10 mouse cellular contexts compared by ENCODE assay signal in genomic region chr10:85655881-85656280, GRCm38 (mm10).
DNase-seq lines count a peak whose midpoint lies in the region; ATAC-seq and TF ChIP-seq lines count a peak whose summit lies in the region.
"Had no signal": no experiment of that assay in that cellular context is flagged by ENCODE, and none has a peak within 500 bp of the region (broad histone marks: within the 10 kb centered on the region; RNA-seq: fewer than 3 reads in every experiment).

No protein-coding gene starts in this region.

- dilution Hi-C loops in CH12.LX (cut with MboI; ENCODE audit: extremely low pct_ligation_motif_present, extremely low pct_unique_long_range_greater_than_20kb, low sequenced_read_pairs), result no loop called here

- H3K79me2 ChIP-seq in CH12.LX (replicated peaks; ENCODE audit: control insufficient read depth, extremely low read depth, insufficient read depth, poor library complexity, severe bottlenecking), result no peaks in the 10 kb centered on the region

- no peak; the same call in 1 of the 2 replicates for TF ChIP-seq EP300 in CH12.LX (IDR thresholded peaks at IDR 0.05; ENCODE audit: low read length)

- 0 out of 2 replicates have a peak overlapping the region, but pooled peaks have one; percentile 6 for H3K27ac ChIP-seq in intestine, embryonic 14.5 days (ENCODE audit: low read depth)
- H3K27ac ChIP-seq in intestine, postnatal 0 days (ENCODE audit: low read depth, low read length), result no peak overlapping the region
- H3K27ac ChIP-seq in CH12.LX (ENCODE audit: insufficient read depth, low read depth), result no peak overlapping the region
- H3K27ac ChIP-seq in heart, embryonic 12.5 days (ENCODE audit: poor library complexity, severe bottlenecking), result peak overlapping the region; percentile 45
- no peak overlapping the region for H3K27ac ChIP-seq in lung, embryonic 16.5 days (ENCODE audit: low read length)

- in situ Hi-C loops in CH12.LX (cut with MboI; ENCODE audit: low pct_ligation_motif_present, low pct_unique_long_range_greater_than_20kb, low sequenced_read_pairs), result loop anchor here (5.0 kb wide), 1 partner anchor 269 kb away; the partner anchor contains the start of gene Btbd11

- peak; percentile 64 for DNase-seq in intestine, embryonic 14.5 days (ENCODE audit: low spot score)
- peak; percentile 45 for DNase-seq in CH12.LX (ENCODE audit: extremely low read depth)
- no peak for DNase-seq in Muller cell, postnatal 12 days (ENCODE audit: inconsistent ontology term)
- no peak for DNase-seq in adrenal gland, adult 2 months
- DNase-seq: cerebellum, postnatal 36 days; kidney, postnatal 36 days had no signal

- no peak for TF ChIP-seq CTCF in intestine, postnatal 0 days (IDR thresholded peaks at IDR 0.05; ENCODE audit: low read depth)
- TF ChIP-seq CTCF in CH12.LX (conservative IDR thresholded peaks at IDR 0.05 in 1 of 2, IDR thresholded peaks at IDR 0.05 in 1 of 2; ENCODE audit: low read depth in 2 of 2, low read length in 2 of 2), result no peak

- no peak overlapping the region for H3K4me2 ChIP-seq in intestine, embryonic 14.5 days (ENCODE audit: low read length)
- H3K4me2 ChIP-seq in intestine, postnatal 0 days (replicated peaks; ENCODE audit: low read depth), result no peak overlapping the region
- no peak overlapping the region for H3K4me2 ChIP-seq in CH12.LX (ENCODE audit: insufficient read depth, low read depth, poor library complexity, severe bottlenecking)
- H3K4me2 ChIP-seq in heart, embryonic 12.5 days, result no peak overlapping the region
- no peak overlapping the region for H3K4me2 ChIP-seq in lung, embryonic 16.5 days (ENCODE audit: low read depth, low read length)

- H3K27me3 ChIP-seq in intestine, embryonic 14.5 days (replicated peaks; ENCODE audit: control insufficient read depth, insufficient read depth, low read length), result no peaks in the 10 kb centered on the region
- H3K27me3 ChIP-seq in intestine, postnatal 0 days (replicated peaks; ENCODE audit: control insufficient read depth, insufficient read depth, low read length), result no peaks in the 10 kb centered on the region
- H3K27me3 ChIP-seq in CH12.LX (replicated peaks), result no peaks in the 10 kb centered on the region
- no peaks in the 10 kb centered on the region; the same call in 1 of the 2 replicates for H3K27me3 ChIP-seq in heart, embryonic 12.5 days (replicated peaks)
- H3K27me3 ChIP-seq in lung, embryonic 16.5 days (ENCODE audit: control insufficient read depth, insufficient read depth, low read depth, low read length), result no peaks in the 10 kb centered on the region

- TF ChIP-seq POLR2A in CH12.LX (IDR thresholded peaks at IDR 0.05; ENCODE audit: low read depth, low read length), result no peak

- no peaks in the 10 kb centered on the region for H3K9me3 ChIP-seq in intestine, embryonic 14.5 days (ENCODE audit: control insufficient read depth, low read length)
- H3K9me3 ChIP-seq in intestine, postnatal 0 days (ENCODE audit: control insufficient read depth), result no peaks in the 10 kb centered on the region
- H3K9me3 ChIP-seq in CH12.LX (replicated peaks; ENCODE audit: low read length), result no peaks in the 10 kb centered on the region
- 0 out of 2 replicates have a peak, but pooled peaks cover 3% of the 10 kb centered on the region for H3K9me3 ChIP-seq in heart, embryonic 12.5 days (replicated peaks)
- no peaks in the 10 kb centered on the region for H3K9me3 ChIP-seq in lung, embryonic 16.5 days (ENCODE audit: control insufficient read depth, low read length)

- H3K9ac ChIP-seq in intestine, embryonic 14.5 days (ENCODE audit: low read length), result no peak overlapping the region
- H3K9ac ChIP-seq in intestine, postnatal 0 days (ENCODE audit: low read depth, low read length), result no peak overlapping the region
- H3K9ac ChIP-seq in CH12.LX (ENCODE audit: insufficient read depth, low read depth), result no peak overlapping the region
- no peak overlapping the region for H3K9ac ChIP-seq in heart, embryonic 12.5 days
- H3K9ac ChIP-seq in lung, embryonic 16.5 days (ENCODE audit: low read length), result no peak overlapping the region

- 24% methylated on average over 4 of the region's 4 CpGs for WGBS in intestine, embryonic 14.5 days
- WGBS in intestine, postnatal 0 days, result 48% methylated on average over 4 of the region's 4 CpGs
- 43% methylated on average over 4 of the region's 4 CpGs for WGBS in heart, embryonic 12.5 days
- WGBS in lung, embryonic 16.5 days, result 19% methylated on average over 4 of the region's 4 CpGs

- no peak for TF ChIP-seq RAD21 in CH12.LX (IDR thresholded peaks at IDR 0.05; ENCODE audit: low read depth, low read length)

- H3K4me3 ChIP-seq in intestine, embryonic 14.5 days (ENCODE audit: low read depth, low read length), result no peak overlapping the region
- no peak overlapping the region for H3K4me3 ChIP-seq in intestine, postnatal 0 days (ENCODE audit: low read depth, low read length)
- H3K4me3 ChIP-seq in CH12.LX (replicated peaks in 1 of 3; ENCODE audit: low read depth in 2 of 3, low read length in 2 of 3, poor library complexity in 1 of 3), result peak overlapping the region in 1 of 3 experiments; percentile 12
- no peak overlapping the region for H3K4me3 ChIP-seq in heart, embryonic 12.5 days
- no peak overlapping the region for H3K4me3 ChIP-seq in lung, embryonic 16.5 days (ENCODE audit: low read length)

- no peak for ATAC-seq in intestine, embryonic 14.5 days (replicated peaks; ENCODE audit: low FRiP score, low TSS enrichment, low read depth)
- ATAC-seq in intestine, postnatal 0 days, result no peak
- ATAC-seq in heart, embryonic 12.5 days (ENCODE audit: insufficient number of reproducible peaks, low FRiP score), result peak; percentile 81
- ATAC-seq in lung, embryonic 16.5 days (ENCODE audit: low read depth), result peak; percentile 93
- no peak for ATAC-seq in cerebellum, adult (ENCODE audit: insufficient number of reproducible peaks, low FRiP score, low TSS enrichment)

- no peaks in the 10 kb centered on the region for H3K36me3 ChIP-seq in intestine, embryonic 14.5 days (ENCODE audit: control insufficient read depth, insufficient read depth, low read length)
- H3K36me3 ChIP-seq in intestine, postnatal 0 days (ENCODE audit: control insufficient read depth, insufficient read depth), result no peaks in the 10 kb centered on the region
- peaks cover 0 to 44% of the 10 kb centered on the region in 2 experiments for H3K36me3 ChIP-seq in CH12.LX (replicated peaks in 1 of 2; ENCODE audit: control insufficient read depth in 1 of 2, insufficient read depth in 1 of 2, low read length in 1 of 2)
- H3K36me3 ChIP-seq in heart, embryonic 12.5 days, result no peaks in the 10 kb centered on the region
- H3K36me3 ChIP-seq in lung, embryonic 16.5 days (ENCODE audit: control insufficient read depth, insufficient read depth, low read length), result no peaks in the 10 kb centered on the region

- H3K4me1 ChIP-seq in intestine, embryonic 14.5 days (replicated peaks; ENCODE audit: control insufficient read depth, insufficient read depth, low read length), result peaks cover 3% of the 10 kb centered on the region; the same call in 1 of the 2 replicates
- H3K4me1 ChIP-seq in intestine, postnatal 0 days (replicated peaks; ENCODE audit: control insufficient read depth, insufficient read depth, low read length), result no peaks in the 10 kb centered on the region
- peaks cover 8 to 43% of the 10 kb centered on the region in 2 experiments for H3K4me1 ChIP-seq in CH12.LX (ENCODE audit: control insufficient read depth in 1 of 2, insufficient read depth in 2 of 2)
- H3K4me1 ChIP-seq in heart, embryonic 12.5 days (replicated peaks), result peaks cover 20% of the 10 kb centered on the region
- peaks cover 7% of the 10 kb centered on the region; the same call in 1 of the 2 replicates for H3K4me1 ChIP-seq in lung, embryonic 16.5 days (replicated peaks; ENCODE audit: control insufficient read depth, insufficient read depth, low read length)

TF ChIP-seq in CH12.LX, 34 proteins besides CTCF, POLR2A, EP300 and RAD21:
- TF ChIP-seq MEF2A (IDR thresholded peaks at IDR 0.05; ENCODE audit: borderline replicate concordance, low read depth, low read length) (0 out of 2 replicates have a peak, but pooled peaks have one; percentile 22), MAZ (IDR thresholded peaks at IDR 0.05; ENCODE audit: low read depth, low read length) (no peak), SIN3A (IDR thresholded peaks at IDR 0.05; ENCODE audit: low read length) (0 out of 2 replicates have a peak, but pooled peaks have one; percentile 21), TCF12 (IDR thresholded peaks at IDR 0.05; ENCODE audit: low read depth, low read length) (peak; percentile 60; the same call in 1 of the 2 replicates)

Comparison
In these comparisons a context has a peak if more than half of its experiments do, and no peak if none do; other contexts are left out.
1. H3K27ac ChIP-seq: peak in intestine, embryonic 14.5 days (single experiment) and heart, embryonic 12.5 days (single experiment); none in intestine, postnatal 0 days (single experiment), CH12.LX (single experiment) and lung, embryonic 16.5 days (single experiment).
2. ATAC-seq: peak in heart, embryonic 12.5 days (single experiment) and lung, embryonic 16.5 days (single experiment); none in intestine, embryonic 14.5 days (single experiment), intestine, postnatal 0 days (single experiment) and cerebellum, adult (single experiment).
3. DNase-seq: peak in intestine, embryonic 14.5 days (single experiment) and CH12.LX (single experiment); none in Muller cell, postnatal 12 days (single experiment) and adrenal gland, adult 2 months (single experiment).